Mouse (Mus musculus): ENCODE measurements around the gene Stxbp3. TPM values are rescaled to one million over a fixed set of nuclear protein-coding genes. Genes with fewer than 3 reads are reported as not detected.
A peak's percentile ranks its signal among the peaks of the same experiment; 100 is the strongest.
"Not testable (repeated sequence)": the region's sequence is repeated elsewhere in the genome, so short reads cannot be mapped to it uniquely, and the experiment has no call there.

The Stxbp3 gene
- polyA plus RNA-seq, 1 experiment: 12.3 TPM

- Histone ChIP-seq H3K79me3 (ENCODE audit: low read depth) (no peaks in the 10 kb centered on the region), H3K36me3 (ENCODE audit: control insufficient read depth, insufficient read depth) (no peaks in the 10 kb centered on the region), H3K4me3 (ENCODE audit: insufficient read depth, poor library complexity, severe bottlenecking) (no peak overlapping the region), H3K27me3 (ENCODE audit: control insufficient read depth, insufficient read depth, insufficient read length) (no peaks in the 10 kb centered on the region), H3ac (ENCODE audit: control insufficient read depth, insufficient read length, low read depth) (no peak overlapping the region), H3K79me2 (ENCODE audit: control insufficient read depth, insufficient read depth) (no peaks in the 10 kb centered on the region)
- no peak for TF ChIP-seq MYOD1 (IDR thresholded peaks at IDR 0.05; ENCODE audit: control insufficient read depth, insufficient read length, low read depth)
- TF ChIP-seq MAX (IDR thresholded peaks at IDR 0.05): no peak
- no peak for TF ChIP-seq FOSL1 (IDR thresholded peaks at IDR 0.05; ENCODE audit: insufficient read depth, low read length, poor library complexity, severe bottlenecking)
- no peak for TF ChIP-seq CTCF (IDR thresholded peaks at IDR 0.05; ENCODE audit: control insufficient read depth, insufficient read depth, insufficient read length)
- no peak for TF ChIP-seq CEBPB (IDR thresholded peaks at IDR 0.05; ENCODE audit: low read depth)
- no peak for TF ChIP-seq USF1 (IDR thresholded peaks at IDR 0.05; ENCODE audit: low read depth)
- TF ChIP-seq MYOG (IDR thresholded peaks at IDR 0.05; ENCODE audit: control insufficient read depth, extremely low read depth, insufficient read length): no peak
These were observed 44.5 kb upstream of the Stxbp3 start for GRCm38 (mm10) chr3:108884706-108885289.

DNA sequence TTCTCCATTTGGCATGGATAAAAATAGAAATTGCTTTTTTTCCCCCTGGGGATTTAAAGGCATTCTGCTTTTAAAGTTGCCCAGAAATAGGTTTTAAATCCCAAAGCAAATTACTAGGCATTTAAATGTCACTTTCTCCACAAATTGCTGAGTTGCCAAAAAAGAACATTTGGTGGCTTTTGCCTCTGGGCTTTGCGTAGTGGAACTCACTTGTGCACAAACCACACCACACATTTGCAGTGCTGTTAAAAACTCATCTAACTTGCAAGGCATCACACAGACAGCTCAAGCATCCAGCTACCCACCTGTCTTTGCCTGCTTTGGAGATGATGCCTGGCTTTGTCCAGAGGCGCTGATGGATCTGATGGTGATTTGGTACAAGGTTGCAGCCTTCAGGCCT, 42.7 kb upstream of the Stxbp3 start:
- no peaks in the 10 kb centered on the region for H3K79me2 ChIP-seq (ENCODE audit: control insufficient read depth, insufficient read depth)
- H3K79me3 ChIP-seq (ENCODE audit: low read depth): no peaks in the 10 kb centered on the region
- TF ChIP-seq MYOD1 (IDR thresholded peaks at IDR 0.05; ENCODE audit: control insufficient read depth, insufficient read length, low read depth) (no peak), USF1 (IDR thresholded peaks at IDR 0.05; ENCODE audit: low read depth) (no peak), MYOG (IDR thresholded peaks at IDR 0.05; ENCODE audit: control insufficient read depth, extremely low read depth, insufficient read length) (no peak), CEBPB (IDR thresholded peaks at IDR 0.05; ENCODE audit: low read depth) (no peak), CTCF (IDR thresholded peaks at IDR 0.05; ENCODE audit: control insufficient read depth, insufficient read depth, insufficient read length) (no peak), FOSL1 (IDR thresholded peaks at IDR 0.05; ENCODE audit: insufficient read depth, low read length, poor library complexity, severe bottlenecking) (no peak), MAX (IDR thresholded peaks at IDR 0.05) (no peak)
- H3K36me3 ChIP-seq (ENCODE audit: control insufficient read depth, insufficient read depth): no peaks in the 10 kb centered on the region
- H3ac ChIP-seq (ENCODE audit: control insufficient read depth, insufficient read length, low read depth): no peak overlapping the region
- no peaks in the 10 kb centered on the region for H3K27me3 ChIP-seq (ENCODE audit: control insufficient read depth, insufficient read depth, insufficient read length)
- H3K4me3 ChIP-seq (ENCODE audit: insufficient read depth, poor library complexity, severe bottlenecking): no peak overlapping the region

DNA sequence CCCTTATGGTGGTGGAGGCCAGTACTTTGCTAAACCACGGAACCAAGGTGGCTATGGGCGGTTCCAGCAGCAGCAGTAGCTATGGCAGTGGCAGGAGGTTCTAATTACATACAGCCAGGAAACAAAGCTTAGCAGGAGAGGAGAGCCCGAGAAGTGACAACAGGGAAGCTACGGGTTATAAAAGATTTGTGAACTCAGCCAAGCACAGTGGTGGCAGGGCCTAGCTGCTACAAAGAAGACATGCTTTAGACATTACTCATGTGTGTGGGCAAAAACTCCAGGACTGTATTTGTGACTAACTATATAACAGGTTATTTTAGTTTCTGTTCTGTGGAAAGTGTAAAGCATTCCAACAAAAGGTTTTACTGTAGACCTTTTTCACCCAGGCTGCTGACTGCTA, 41.5 kb upstream of the Stxbp3 start:
- H3K36me3 ChIP-seq (ENCODE audit: control insufficient read depth, insufficient read depth); H3K79me3 ChIP-seq (ENCODE audit: low read depth): not testable (repeated sequence)

GRCm38 (mm10) chr3:108880544-108881507, 40.5 kb upstream of the Stxbp3 start:
- Histone ChIP-seq H3ac (ENCODE audit: control insufficient read depth, insufficient read length, low read depth) (no peak overlapping the region), H3K4me3 (ENCODE audit: insufficient read depth, poor library complexity, severe bottlenecking) (no peak overlapping the region), H3K79me3 (ENCODE audit: low read depth) (no peaks in the 10 kb centered on the region), H3K27me3 (ENCODE audit: control insufficient read depth, insufficient read depth, insufficient read length) (no peaks in the 10 kb centered on the region), H3K79me2 (ENCODE audit: control insufficient read depth, insufficient read depth) (no peaks in the 10 kb centered on the region), H3K36me3 (ENCODE audit: control insufficient read depth, insufficient read depth) (no peaks in the 10 kb centered on the region)
- TF ChIP-seq MYOG (IDR thresholded peaks at IDR 0.05; ENCODE audit: control insufficient read depth, extremely low read depth, insufficient read length): no peak
- TF ChIP-seq MYOD1 (IDR thresholded peaks at IDR 0.05; ENCODE audit: control insufficient read depth, insufficient read length, low read depth): peak; percentile 14

More for the DNA sequence above, 41.5 kb upstream of the Stxbp3 start:
- H3K27me3 ChIP-seq (ENCODE audit: control insufficient read depth, insufficient read depth, insufficient read length); H3K79me2 ChIP-seq (ENCODE audit: control insufficient read depth, insufficient read depth); H3ac ChIP-seq (ENCODE audit: control insufficient read depth, insufficient read length, low read depth); H3K4me3 ChIP-seq (ENCODE audit: insufficient read depth, poor library complexity, severe bottlenecking): not testable (repeated sequence)

- no peaks in the 10 kb centered on the region for H3K36me3 ChIP-seq (ENCODE audit: control insufficient read depth, insufficient read depth)
- H3K79me3 ChIP-seq (ENCODE audit: low read depth): no peaks in the 10 kb centered on the region
- H3K79me2 ChIP-seq (ENCODE audit: control insufficient read depth, insufficient read depth): no peaks in the 10 kb centered on the region
- no peaks in the 10 kb centered on the region for H3K27me3 ChIP-seq (ENCODE audit: control insufficient read depth, insufficient read depth, insufficient read length)
- no peak overlapping the region for H3K4me3 ChIP-seq (ENCODE audit: insufficient read depth, poor library complexity, severe bottlenecking)
- no peak overlapping the region for H3ac ChIP-seq (ENCODE audit: control insufficient read depth, insufficient read length, low read depth)
- TF ChIP-seq USF1 (IDR thresholded peaks at IDR 0.05; ENCODE audit: low read depth) (no peak), MYOG (IDR thresholded peaks at IDR 0.05; ENCODE audit: control insufficient read depth, extremely low read depth, insufficient read length) (no peak), MYOD1 (IDR thresholded peaks at IDR 0.05; ENCODE audit: control insufficient read depth, insufficient read length, low read depth) (no peak), FOSL1 (IDR thresholded peaks at IDR 0.05; ENCODE audit: insufficient read depth, low read length, poor library complexity, severe bottlenecking) (no peak), MAX (IDR thresholded peaks at IDR 0.05) (no peak), CTCF (IDR thresholded peaks at IDR 0.05; ENCODE audit: control insufficient read depth, insufficient read depth, insufficient read length) (no peak), CEBPB (IDR thresholded peaks at IDR 0.05; ENCODE audit: low read depth) (no peak)
These were observed 39.6 kb upstream of the Stxbp3 start for GRCm38 (mm10) chr3:108879836-108880435.

All from C2C12 (cell line).